Mouse (Mus musculus) midbrain, embryonic 16.5 days (tissue): ENCODE results near the gene Abhd2. TPM values are rescaled to one million over a fixed set of nuclear protein-coding genes. Genes with fewer than 3 reads are reported as not detected.
A peak's percentile ranks its signal among the peaks of the same experiment; 100 is the strongest.

Source experiments
- ATAC-seq: fragments of 200-750 bp; cut with Nextera tagmentation; 2 replicates; pipeline ENCODE4 v1.8.0; 2017; ENCODE audit warnings: moderate TSS enrichment
- H3K27ac ChIP-seq: fragments of 300-500 bp; sonication (generic); 2 replicates; pipeline ENCODE4 v1.5.1; 2014; ENCODE audit warnings: mild to moderate bottlenecking, low read length, mixed read lengths
- H3K27me3 ChIP-seq: fragments of 300-500 bp; sonication (generic); 2 replicates; pipeline ENCODE4 v1.6.1; 2014; ENCODE audit warnings: low read depth, low read length, mixed read lengths; ENCODE audit not compliant: control insufficient read depth, insufficient read depth
- H3K36me3 ChIP-seq: fragments of 300-500 bp; sonication (generic); 2 replicates; pipeline ENCODE4 v1.6.1; 2014; ENCODE audit warnings: mild to moderate bottlenecking, low read length, moderate library complexity, mixed read lengths; ENCODE audit not compliant: control insufficient read depth, insufficient read depth
- H3K4me1 ChIP-seq: fragments of 300-500 bp; sonication (generic); 2 replicates; pipeline ENCODE4 v1.6.1; 2014; ENCODE audit warnings: mild to moderate bottlenecking, low read length, mixed read lengths; ENCODE audit not compliant: control insufficient read depth, insufficient read depth
- H3K4me2 ChIP-seq: fragments of 300-500 bp; sonication (generic); 2 replicates; pipeline ENCODE4 v1.6.1; 2014; ENCODE audit warnings: mild to moderate bottlenecking, low read length, mixed read lengths
- H3K4me3 ChIP-seq: fragments of 300-500 bp; sonication (generic); 2 replicates; pipeline ENCODE4 v1.5.1; 2014; ENCODE audit warnings: low read depth, mild to moderate bottlenecking, low read length, moderate library complexity, mixed read lengths
- H3K9ac ChIP-seq: fragments of 300-500 bp; sonication (generic); 2 replicates; pipeline ENCODE4 v1.6.1; 2014; ENCODE audit warnings: low read depth, low read length, mixed read lengths
- H3K9me3 ChIP-seq: fragments of 300-500 bp; sonication (generic); replicated peaks from 2 replicates; pipeline ENCODE4 v1.6.1; 2014; ENCODE audit warnings: mild to moderate bottlenecking, low read length, mixed read lengths; ENCODE audit not compliant: control insufficient read depth, poor library complexity, severe bottlenecking
- WGBS: fragments of 180-500 bp; shearing (Covaris S2); extraction: QIAGEN DNeasy Blood & Tissue Kit; methylation state at CpG from one replicate; pipeline ENCODE4 v1.1.7; 2014; 5-methylcytosine and 5-hydroxymethylcytosine counted together
- polyA plus RNA-seq: library from polyadenylated mRNA; unstranded; fragments of >200 nt; fragmentation: Nextera tagmentation; extraction: Ambion mirVana; gene quantifications from 2 replicates; pipeline ENCODE4 v1.2.1, GENCODE M21; 2015

The Abhd2 gene
- polyA plus RNA-seq, 1 experiment from 2014 or later = 19.3 TPM

GRCm38 (mm10) chr7:79309247-79310190 is 36.5 kb downstream of the Abhd2 start:
- Histone ChIP-seq H3K36me3 (no peaks in the 10 kb centered on the region), H3K9ac (no peak overlapping the region), H3K4me1 (peaks cover 41% of the 10 kb centered on the region), H3K9me3 (no peaks in the 10 kb centered on the region), H3K4me3 (no peak overlapping the region), H3K27ac (peak overlapping the region; percentile 67), H3K27me3 (no peaks in the 10 kb centered on the region), H3K4me2 (no peak overlapping the region)
- no peak for ATAC-seq
- 34% methylated on average over 19 of the region's 19 CpGs for WGBS

DNA sequence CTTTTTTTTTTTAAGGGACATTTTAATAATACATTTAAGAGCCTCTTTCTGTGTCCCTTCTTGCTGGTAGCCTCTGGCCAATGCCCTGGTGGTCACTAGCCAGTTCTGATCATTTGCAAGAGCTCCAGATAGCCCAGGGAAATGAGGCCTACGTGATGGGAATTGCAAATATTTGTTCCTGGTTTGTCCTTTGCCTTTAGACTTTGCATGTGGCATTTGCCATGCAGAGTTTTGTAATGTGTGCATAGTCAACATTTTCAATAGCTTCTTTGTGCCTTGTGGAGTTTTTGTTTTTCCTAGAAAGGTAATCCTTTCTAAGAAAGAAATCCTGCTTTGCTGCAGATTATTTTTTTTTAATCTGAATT is 37.2 kb downstream of the Abhd2 start:
- no peak for ATAC-seq
- Histone ChIP-seq H3K4me2 (no peak overlapping the region), H3K27ac (peak overlapping the region; percentile 67), H3K27me3 (no peaks in the 10 kb centered on the region), H3K9me3 (no peaks in the 10 kb centered on the region), H3K4me3 (no peak overlapping the region), H3K9ac (no peak overlapping the region), H3K36me3 (no peaks in the 10 kb centered on the region), H3K4me1 (peaks cover 43% of the 10 kb centered on the region)
- WGBS = 12% methylated on average over 1 of the region's 1 CpGs

GRCm38 (mm10) chr7:79311420-79311988 is 38.5 kb downstream of the Abhd2 start:
- no peaks in the 10 kb centered on the region for H3K27me3 ChIP-seq
- 89% methylated on average over 5 of the region's 5 CpGs for WGBS

DNA sequence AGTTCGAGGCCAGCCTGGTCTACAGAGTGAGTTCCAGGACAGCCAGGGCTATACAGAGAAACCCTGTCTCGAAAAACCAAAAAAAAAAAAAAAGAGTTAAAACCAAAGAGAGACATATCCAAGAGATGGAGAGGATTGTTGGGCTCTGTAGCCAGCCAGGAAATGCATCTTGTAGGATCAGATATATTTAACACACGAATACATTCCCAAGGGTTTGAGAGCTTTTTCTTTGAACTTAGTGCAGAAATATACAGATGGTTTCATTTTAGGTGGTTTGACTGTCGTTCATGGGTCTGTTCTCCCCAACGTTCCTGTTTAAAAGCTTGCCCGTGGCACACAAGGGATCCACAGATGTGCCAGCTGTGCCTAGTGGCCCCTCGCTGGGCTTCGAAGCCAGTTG is 39.2 kb downstream of the Abhd2 start:
- H3K9ac ChIP-seq = 0 out of 2 replicates have a peak overlapping the region, but pooled peaks have one; percentile 37

More at GRCm38 (mm10) chr7:79311420-79311988, 38.5 kb downstream of the Abhd2 start:
- no peaks in the 10 kb centered on the region for H3K36me3 ChIP-seq
- H3K27ac ChIP-seq = no peak overlapping the region
- no peaks in the 10 kb centered on the region for H3K9me3 ChIP-seq
- H3K9ac ChIP-seq = no peak overlapping the region
- H3K4me2 ChIP-seq = no peak overlapping the region
- no peak overlapping the region for H3K4me3 ChIP-seq
- ATAC-seq = no peak
- H3K4me1 ChIP-seq = peaks cover 53% of the 10 kb centered on the region

DNA sequence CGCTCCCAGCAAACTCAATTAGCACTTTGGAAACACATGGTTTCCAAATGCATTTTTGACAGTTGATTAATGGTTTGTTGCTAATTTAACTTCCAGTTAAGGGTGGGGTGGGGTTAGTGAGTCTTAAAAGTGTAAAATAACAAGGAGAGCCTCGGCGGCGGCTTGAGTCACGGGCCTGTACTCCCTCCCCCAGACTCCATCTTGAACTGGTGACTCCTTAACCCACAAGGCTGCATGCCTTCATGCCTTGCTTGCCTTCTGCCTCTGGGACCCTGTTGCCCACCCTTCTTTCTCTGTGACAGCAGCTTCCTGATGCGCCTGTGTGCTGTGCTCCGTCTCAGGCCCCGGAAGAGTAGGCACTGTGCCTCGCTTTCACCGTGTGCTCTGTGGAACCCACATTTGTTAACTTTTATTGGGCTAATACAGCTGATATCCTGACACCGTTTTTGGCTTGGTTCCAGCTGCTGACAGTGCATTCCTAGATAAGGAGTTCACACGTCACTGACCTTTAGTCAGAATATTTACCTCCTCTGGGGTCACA is 40.6 kb downstream of the Abhd2 start:
- no peak overlapping the region for H3K4me2 ChIP-seq
- WGBS = 65% methylated on average over 12 of the region's 12 CpGs
- ATAC-seq = no peak

More for the DNA sequence above, 39.2 kb downstream of the Abhd2 start:
- Histone ChIP-seq H3K4me2 (no peak overlapping the region), H3K27ac (peak overlapping the region; percentile 73), H3K4me1 (peaks cover 54% of the 10 kb centered on the region), H3K4me3 (no peak overlapping the region), H3K27me3 (no peaks in the 10 kb centered on the region), H3K9me3 (no peaks in the 10 kb centered on the region), H3K36me3 (no peaks in the 10 kb centered on the region)
- ATAC-seq = no peak
- 73% methylated on average over 7 of the region's 8 CpGs for WGBS

DNA sequence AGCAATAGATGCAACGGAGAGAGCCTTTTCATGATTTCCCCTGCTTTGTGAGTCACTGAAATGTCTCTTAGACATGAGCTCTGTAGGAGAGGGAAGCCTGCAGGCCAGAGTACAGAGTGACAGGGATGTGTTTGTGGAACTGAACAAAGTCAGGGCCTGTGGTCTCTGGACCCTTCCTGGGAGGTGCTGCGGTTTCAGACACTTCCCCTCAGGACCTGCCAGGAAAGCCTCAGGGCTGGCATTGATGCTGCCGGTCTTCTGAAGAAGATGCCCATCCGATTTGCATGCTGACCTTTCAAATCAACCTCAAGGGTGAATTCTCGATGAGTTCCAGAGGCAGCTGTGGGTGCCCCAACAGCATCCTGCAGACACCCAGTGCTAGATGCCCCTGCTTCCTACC is 41.5 kb downstream of the Abhd2 start:
- H3K4me1 ChIP-seq = peaks cover 44% of the 10 kb centered on the region
- no peak overlapping the region for H3K4me2 ChIP-seq
- no peak overlapping the region for H3K9ac ChIP-seq
- H3K36me3 ChIP-seq = no peaks in the 10 kb centered on the region
- peak overlapping the region; percentile 15; the same call in 1 of the 2 replicates for H3K27ac ChIP-seq
- 62% methylated on average over 5 of the region's 5 CpGs for WGBS
- no peak for ATAC-seq
- H3K4me3 ChIP-seq = no peak overlapping the region
- H3K27me3 ChIP-seq = no peaks in the 10 kb centered on the region
- no peaks in the 10 kb centered on the region for H3K9me3 ChIP-seq

More for the DNA sequence above, 40.6 kb downstream of the Abhd2 start:
- Histone ChIP-seq H3K27ac (peak overlapping the region; percentile 15; the same call in 1 of the 2 replicates), H3K27me3 (no peaks in the 10 kb centered on the region), H3K9me3 (no peaks in the 10 kb centered on the region), H3K4me3 (no peak overlapping the region), H3K9ac (no peak overlapping the region), H3K4me1 (peaks cover 52% of the 10 kb centered on the region), H3K36me3 (no peaks in the 10 kb centered on the region)

GRCm38 (mm10) chr7:79315149-79315548 is 42.1 kb downstream of the Abhd2 start:
- no peak for ATAC-seq
- peak overlapping the region; percentile 34 for H3K27ac ChIP-seq
- 69% methylated on average over 8 of the region's 8 CpGs for WGBS

DNA sequence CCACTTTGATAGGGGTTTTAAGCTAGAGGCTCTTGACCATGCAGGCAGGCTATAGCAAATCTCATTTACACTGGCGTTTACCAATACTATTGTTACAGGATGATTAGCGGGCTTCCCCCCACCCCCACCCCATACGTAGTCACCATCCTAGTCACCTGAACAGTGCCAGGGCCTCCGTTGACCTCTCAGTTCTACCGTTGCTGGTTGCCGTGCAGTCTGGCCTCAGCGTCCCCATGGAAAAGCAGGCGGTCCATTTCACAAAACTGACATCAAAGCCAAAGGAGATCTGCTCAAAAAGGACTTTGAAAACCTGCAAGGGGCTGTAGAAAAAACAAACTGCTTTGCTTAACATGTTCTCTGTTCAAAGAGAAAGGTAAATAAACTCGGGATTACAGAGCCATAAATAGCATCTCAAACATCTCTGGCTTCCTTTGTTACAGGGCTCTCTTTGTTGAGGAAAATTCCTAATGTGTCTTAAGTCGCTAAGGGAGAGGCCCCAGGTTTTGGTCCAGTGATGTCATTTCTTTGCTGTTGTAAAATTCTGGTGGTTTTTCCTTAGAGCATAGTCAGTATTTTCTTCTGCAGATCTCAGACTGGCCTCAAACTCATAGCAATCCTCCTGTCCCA is 43.2 kb downstream of the Abhd2 start:
- 13% methylated on average over 10 of the region's 10 CpGs for WGBS

More at GRCm38 (mm10) chr7:79315149-79315548, 42.1 kb downstream of the Abhd2 start:
- H3K36me3 ChIP-seq = no peaks in the 10 kb centered on the region
- no peaks in the 10 kb centered on the region for H3K27me3 ChIP-seq
- H3K9me3 ChIP-seq = no peaks in the 10 kb centered on the region
- H3K4me2 ChIP-seq = no peak overlapping the region
- H3K4me1 ChIP-seq = peaks cover 38% of the 10 kb centered on the region
- H3K4me3 ChIP-seq = no peak overlapping the region
- H3K9ac ChIP-seq = no peak overlapping the region

More for the DNA sequence above, 43.2 kb downstream of the Abhd2 start:
- peaks cover 30% of the 10 kb centered on the region for H3K4me1 ChIP-seq
- H3K9me3 ChIP-seq = no peaks in the 10 kb centered on the region
- H3K27ac ChIP-seq = peak overlapping the region; percentile 34
- peak overlapping the region; percentile 22; the same call in 1 of the 2 replicates for H3K9ac ChIP-seq
- no peak for ATAC-seq
- H3K4me3 ChIP-seq = no peak overlapping the region
- H3K27me3 ChIP-seq = no peaks in the 10 kb centered on the region
- no peaks in the 10 kb centered on the region for H3K36me3 ChIP-seq
- H3K4me2 ChIP-seq = no peak overlapping the region; the same call in 1 of the 2 replicates
